Mouse (Mus musculus) spleen, adult 2 months (tissue): ENCODE data around the gene Olfr237-ps1.

Experiments
- CTCF ChIP-seq: fragments of 200-500 bp; IDR thresholded peaks from 2 replicates; pipeline ENCODE4 v1.5.1; 2011; ENCODE audit warnings: mild to moderate bottlenecking, inconsistent platforms; ENCODE audit not compliant: insufficient read depth, insufficient read length, insufficient replicate concordance; ENCODE audit errors: extremely low read depth
- POLR2A ChIP-seq: fragments of 200-500 bp; IDR thresholded peaks from 2 replicates; pipeline ENCODE4 v1.6.1; 2011; ENCODE audit warnings: low read depth, low read length, inconsistent platforms

- TF ChIP-seq POLR2A: no peak
- TF ChIP-seq CTCF: no peak
Observed at GRCm38 (mm10) chr6:43159502-43159901, 13.1 kb downstream of the Olfr237-ps1 start.
